Mouse (Mus musculus) CD8-positive naive resting alpha-beta T cell, adult 57 days (primary cell): ENCODE measurements around the gene Tnfsf11. TPM values are rescaled to one million over a fixed set of nuclear protein-coding genes. Genes with fewer than 3 reads are reported as not detected.

Experiments used
- total RNA-seq: library from RNA; stranded (reverse); gene quantifications from one replicate; pipeline ENCODE4 v1.2.4, GENCODE M21; 2023

Tnfsf11 gene
- 1.6 TPM for total RNA-seq

GRCm38 (mm10) chr14:78307286-78308237, at the start of gene Tnfsf11:
Gene Tnfsf11, minus strand, starts transcription at chr14:78308043.

Other genes with a start within 250 kb of the Tnfsf11 start
- gene Fam216b, start 219.0 kb downstream of the Tnfsf11 start, total RNA-seq = not detected
- 40.5 TPM for gene Akap11, start 228.8 kb upstream of the Tnfsf11 start, total RNA-seq